Mouse (Mus musculus): ENCODE measurements at regions not wholly inside any gene's neighbourhood (a gene's known extent, or its start where the extent isn't known, plus 50 kb on each side); places are given as distances from the start of the nearest gene placed in this dataset.
A peak's percentile ranks its signal among the peaks of the same experiment; 100 is the strongest.
"Not testable (repeated sequence)": the region's sequence is repeated elsewhere in the genome, so short reads cannot be mapped to it uniquely, and the experiment has no call there.

GRCm38 (mm10) chr16:15368383-15369163 is 51.3 kb downstream of the Gm21897 start:
- no peak for DNase-seq

DNA sequence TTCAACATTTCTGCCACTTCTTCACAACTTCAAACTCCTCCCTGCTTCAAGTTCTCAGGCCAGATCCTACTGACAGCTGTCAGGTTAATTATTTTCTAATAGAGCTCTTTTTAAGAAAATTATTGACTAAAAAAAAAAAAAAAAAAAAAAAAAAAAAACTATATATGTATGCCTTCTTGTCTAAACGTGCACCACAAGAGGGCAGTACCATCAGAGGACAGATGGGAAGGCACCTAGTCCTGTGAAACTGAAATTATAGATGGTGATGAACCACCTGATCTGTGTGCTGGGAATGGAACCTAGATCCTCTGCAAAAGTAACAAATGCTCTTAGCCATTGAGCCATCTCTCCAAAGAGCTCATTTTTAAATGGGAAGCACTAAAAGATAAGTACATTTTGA is 55.6 kb downstream of the Gm21897 start:
- DNase-seq: peak; percentile 8

GRCm38 (mm10) chr16:15373961-15374360 is 56.7 kb downstream of the Gm21897 start:
- no peak for DNase-seq

DNA sequence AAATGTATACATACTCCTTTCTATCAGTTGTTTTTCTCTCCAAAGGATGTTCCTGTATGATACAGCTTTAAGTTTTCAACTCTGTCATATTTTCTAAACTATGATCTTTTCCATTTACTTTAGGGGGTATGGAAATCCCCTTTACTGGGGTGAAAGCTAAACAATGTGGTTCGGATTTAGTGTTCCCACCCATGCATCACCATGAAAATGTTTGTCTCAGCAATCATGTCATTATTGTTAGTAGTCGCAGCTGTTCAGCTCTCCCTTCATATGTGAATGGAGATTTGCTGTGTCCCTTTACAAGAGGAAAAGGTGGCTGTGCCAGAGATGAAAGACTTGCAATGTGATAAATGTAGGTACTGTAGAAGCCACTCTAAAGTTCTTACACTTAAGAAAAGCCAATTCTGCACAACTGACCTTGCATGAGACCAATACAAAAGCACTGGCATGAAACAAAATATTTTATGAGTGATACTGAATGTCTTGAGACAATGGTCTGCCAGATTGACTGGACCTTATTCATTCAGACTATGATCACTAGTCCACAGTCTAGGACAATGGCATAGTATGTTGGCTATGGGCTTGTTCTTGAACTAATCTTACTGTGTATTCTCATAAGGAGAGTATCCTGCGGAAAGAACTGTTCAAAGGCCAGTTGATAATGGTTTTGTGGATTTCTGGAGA is 68.4 kb downstream of the Gm21897 start:
- DNase-seq: no peak

DNA sequence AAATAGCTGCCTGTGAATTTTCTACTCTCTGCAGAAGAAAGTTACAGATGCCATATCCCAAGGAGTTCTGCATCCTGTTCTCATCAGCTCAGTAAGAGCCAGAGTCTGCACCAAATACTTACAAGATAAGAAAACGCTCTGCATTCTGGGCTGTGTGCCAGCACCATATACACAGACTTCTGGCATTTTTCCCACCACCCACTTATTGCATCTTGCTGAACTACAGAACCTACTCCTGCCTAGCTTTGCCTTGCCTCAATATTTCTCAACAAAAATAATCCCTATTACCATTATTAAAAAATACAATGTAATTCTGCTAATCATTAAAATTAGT is 69.0 kb downstream of the Gm21897 start:
- peak; percentile 8 for DNase-seq

GRCm38 (mm10) chr16:15389892-15390291 is 72.6 kb downstream of the Gm21897 start:
- DNase-seq: no peak

DNA sequence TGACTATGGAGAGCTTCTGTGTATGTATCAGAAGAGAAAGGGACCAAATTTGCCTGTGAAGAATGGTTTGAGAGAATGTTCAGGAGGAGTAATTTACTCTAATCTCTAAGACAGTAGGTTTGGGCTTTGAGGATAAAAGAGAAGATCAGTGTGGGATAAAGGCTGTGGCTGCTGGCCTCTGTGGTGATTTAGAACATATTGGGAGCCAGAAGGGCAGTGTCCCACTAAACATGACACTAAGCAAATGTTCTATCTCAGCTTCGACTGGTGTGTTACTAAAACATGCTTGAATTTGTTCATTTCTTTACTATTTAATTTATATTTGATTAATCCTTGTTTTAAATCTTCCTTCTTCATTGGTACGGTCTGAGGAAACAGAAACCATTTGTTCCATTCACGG is 113.1 kb downstream of the Gm21897 start:
- DNase-seq: no peak

DNA sequence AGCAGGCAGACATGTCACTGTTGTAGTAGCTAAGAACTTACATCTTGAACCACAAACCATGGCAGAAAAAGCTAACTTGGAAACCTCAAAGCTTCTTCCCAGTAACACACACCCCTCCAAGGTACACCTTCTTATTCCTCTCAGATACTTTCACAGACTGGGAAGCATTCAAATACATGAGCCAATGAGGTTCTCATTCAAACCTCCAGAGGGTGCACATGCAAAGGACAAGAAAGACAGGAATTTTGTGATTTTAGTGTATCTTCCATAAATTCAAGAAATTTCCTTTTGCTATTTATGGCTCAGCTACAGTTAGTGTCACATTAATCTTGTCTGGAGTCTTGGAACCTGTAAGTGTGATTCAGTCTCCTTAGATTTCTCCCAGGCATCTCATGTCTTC is 115.4 kb downstream of the Gm21897 start:
- DNase-seq: no peak

DNA sequence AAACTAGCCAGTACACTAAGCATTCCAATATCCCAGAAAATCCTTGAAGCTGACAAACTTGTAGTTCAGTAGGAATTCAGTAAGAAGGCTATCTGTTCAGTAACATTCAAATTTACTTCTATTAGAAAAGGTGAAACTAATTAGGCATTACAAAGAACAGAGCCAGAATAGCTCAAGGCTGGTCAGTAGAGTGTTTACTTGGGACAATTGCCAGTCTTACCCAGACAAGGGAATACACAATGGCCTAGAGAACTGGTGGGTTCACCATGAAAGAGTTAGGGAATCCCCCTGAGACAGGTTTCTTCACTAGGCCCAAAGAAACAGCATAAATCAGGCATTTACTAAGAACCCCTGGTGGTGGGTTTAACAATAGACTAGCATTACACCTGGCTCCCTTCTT is 145.6 kb downstream of the Gm21897 start:
- not testable (repeated sequence) for DNase-seq

DNA sequence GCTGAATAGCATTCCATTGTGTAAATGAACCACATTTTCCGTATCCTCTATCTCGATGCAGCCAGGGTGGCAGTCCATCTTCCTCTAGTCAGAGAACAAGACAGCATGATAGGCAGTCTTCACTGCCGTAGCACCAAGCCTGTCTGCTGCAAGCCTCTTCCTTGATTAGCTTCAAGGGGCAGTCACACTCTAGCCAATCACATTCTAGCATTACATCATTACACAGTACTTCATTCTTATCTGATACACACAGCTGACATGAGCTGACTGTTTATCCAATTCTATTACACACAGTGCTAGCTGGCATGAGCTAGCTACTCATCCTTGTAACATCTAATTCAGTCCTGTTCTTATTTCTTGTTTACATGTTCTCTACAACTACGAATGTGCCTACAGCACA is 156.6 kb downstream of the Gm21897 start:
- DNase-seq: no peak

- DNase-seq: no peak
Observed at GRCm38 (mm10) chr16:15478876-15479275, 161.6 kb downstream of the Gm21897 start.

DNA sequence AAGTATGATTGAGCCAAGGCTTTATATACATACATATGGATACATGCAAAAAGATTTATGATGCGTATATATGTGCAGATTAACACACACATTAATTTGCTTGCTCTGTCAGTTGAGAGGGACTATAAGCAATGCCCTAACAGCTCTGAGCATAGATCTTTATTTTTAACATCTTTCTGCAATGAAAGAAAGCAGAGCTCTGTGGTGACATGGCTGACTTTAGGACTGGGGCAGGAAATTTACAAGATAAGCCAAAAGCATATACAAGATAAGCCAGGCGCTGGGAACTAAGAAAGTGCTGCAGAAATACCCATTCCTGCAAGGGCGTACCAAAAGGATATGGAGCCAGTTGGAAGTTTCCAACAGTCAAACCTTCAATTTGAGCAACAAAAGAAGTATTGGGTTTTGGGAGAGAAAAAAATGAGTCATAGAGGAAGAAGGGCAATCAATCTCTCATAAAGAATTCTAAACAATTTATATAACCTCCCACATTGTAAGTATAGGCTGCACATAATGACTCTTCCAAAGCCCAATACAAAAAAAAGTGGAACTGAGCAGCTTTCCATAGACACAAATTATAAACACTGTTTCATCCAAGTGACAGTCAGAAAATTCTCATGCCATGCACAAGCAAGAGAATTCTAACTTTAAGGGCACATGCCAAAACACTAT is 174.2 kb downstream of the Gm21897 start:
- no peak for DNase-seq

DNA sequence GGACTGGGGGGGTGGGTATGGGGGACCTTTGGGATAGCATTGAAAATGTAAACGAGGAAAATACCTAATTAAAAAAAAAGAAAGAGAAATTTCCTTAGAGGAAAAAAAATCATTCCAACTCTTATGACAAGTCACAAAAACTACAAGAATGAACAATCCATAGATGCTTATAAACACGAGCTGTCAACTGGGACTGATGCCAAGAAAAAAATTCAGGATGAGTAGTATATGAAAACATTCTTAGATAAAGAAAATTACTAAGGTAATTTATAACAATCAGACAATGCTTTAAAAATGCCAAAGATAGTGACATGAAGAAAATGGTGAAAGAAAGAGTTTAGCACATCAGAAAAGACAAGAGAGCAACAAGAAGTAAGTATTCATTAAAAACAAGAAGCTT is 176.0 kb downstream of the Gm21897 start:
- DNase-seq: no peak
